Mouse (Mus musculus): ENCODE results near the gene Abcb9. TPM values are rescaled to one million over a fixed set of nuclear protein-coding genes. Genes with fewer than 3 reads are reported as not detected.
A peak's percentile ranks its signal among the peaks of the same experiment; 100 is the strongest.

Abcb9 gene
- polyA plus RNA-seq, 2 experiments, result 2.6 to 3.1 TPM

DNA sequence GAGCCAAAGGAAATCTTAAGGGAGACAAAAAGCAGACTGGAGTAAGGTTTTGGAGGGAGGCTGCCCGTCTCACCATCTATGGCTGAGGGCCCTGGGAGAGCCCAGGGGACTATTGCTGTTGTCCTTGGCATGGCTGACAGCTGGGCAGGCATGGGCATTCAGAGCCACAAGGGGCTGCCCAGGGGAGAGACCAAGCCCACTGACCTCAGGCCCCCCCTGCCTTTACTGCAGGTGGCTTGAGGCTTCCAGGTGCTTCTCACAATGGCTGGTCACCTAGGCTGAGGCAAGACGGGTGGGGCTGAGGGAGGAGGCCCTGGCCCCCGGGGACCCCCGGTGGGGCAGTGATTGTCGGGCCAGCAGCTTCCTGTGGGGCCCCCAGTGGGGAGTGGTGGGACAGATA is 23.6 kb upstream of the Abcb9 start:
- peaks cover 4 to 14% of the 10 kb centered on the region in 2 experiments for H3K4me1 ChIP-seq (replicated peaks; ENCODE audit: control insufficient read depth in 2 of 2, insufficient read depth in 2 of 2, low read length in 1 of 2)
- 52% methylated on average over 5 of the region's 5 CpGs for WGBS (ENCODE audit: insufficient replicate concordance)
- no peak overlapping the region for H3K4me2 ChIP-seq (ENCODE audit: low read depth)
- no peak for TF ChIP-seq EP300 (IDR thresholded peaks at IDR 0.05; ENCODE audit: low read depth)
- TF ChIP-seq CTCF (IDR thresholded peaks at IDR 0.05; ENCODE audit: low read depth), result no peak
- H3K36me3 ChIP-seq (replicated peaks; ENCODE audit: control insufficient read depth, insufficient read depth, low read depth), result peaks cover 4% of the 10 kb centered on the region
- DNase-seq (ENCODE audit: low read depth in 3 of 3, low spot score in 3 of 3) (no peak), ATAC-seq (ENCODE audit: insufficient read depth) (no peak)
- no peak overlapping the region for H3K27ac ChIP-seq
- H3K4me3 ChIP-seq (ENCODE audit: insufficient read depth in 1 of 2, low read depth in 2 of 2, low read length in 2 of 2), result no peak overlapping the region
- H3K9me3 ChIP-seq (ENCODE audit: control insufficient read depth, low read length), result no peaks in the 10 kb centered on the region
- no peaks in the 10 kb centered on the region for H3K27me3 ChIP-seq (ENCODE audit: control insufficient read depth, insufficient read depth, low read length)
- H3K9ac ChIP-seq (replicated peaks), result no peak overlapping the region

DNA sequence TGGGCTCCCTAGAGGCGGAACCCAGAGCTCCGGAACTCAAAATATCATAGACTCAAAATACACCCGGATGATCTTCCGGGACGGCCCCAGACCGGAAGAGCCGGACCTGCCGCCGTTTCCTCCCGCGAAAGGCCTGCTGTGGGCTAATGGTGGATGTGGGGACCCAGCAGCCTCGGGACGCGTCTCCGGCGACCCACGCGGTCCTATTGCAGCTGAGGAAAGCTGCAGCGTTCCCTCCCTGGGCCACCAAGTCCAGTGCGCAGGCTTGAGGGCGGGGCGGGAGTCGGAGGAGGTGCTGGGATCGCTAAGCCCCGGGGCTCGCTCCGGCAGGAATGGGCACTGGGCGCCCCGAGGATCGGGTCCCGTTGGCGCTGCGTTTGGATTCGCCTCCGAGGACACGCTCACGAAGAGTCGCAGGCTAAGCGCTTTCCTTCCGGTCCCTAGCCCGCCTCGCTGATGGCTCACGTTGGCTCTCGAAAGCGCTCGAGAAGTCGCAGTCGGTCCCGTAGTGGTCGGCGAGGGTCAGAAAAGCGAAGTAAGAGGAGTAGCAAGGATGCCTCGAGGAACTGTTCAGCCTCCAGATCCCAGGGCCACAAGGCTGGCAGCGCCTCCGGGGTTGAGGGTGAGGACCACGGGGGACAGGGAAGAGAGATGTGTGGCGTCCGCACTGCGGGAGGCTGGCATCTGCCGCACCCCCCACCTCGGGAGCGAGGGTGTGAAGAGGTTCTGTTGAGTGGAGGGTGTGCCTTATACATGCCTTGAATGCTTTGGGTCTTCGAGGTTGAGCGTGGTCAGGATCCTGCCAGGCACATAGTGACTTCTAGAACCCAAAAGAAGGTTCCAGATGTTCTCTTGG is 20.6 kb upstream of the Abcb9 start, which contains the start of gene Arl6ip4:
TSS of gene Arl6ip4 (plus strand) at position 100 of the 856 bp plus-strand sequence.
- H3K4me3 ChIP-seq (ENCODE audit: insufficient read depth in 1 of 2, low read depth in 2 of 2, low read length in 2 of 2), result peak within 1 kb of the TSS; percentile 93 to 97
- TF ChIP-seq EP300 (IDR thresholded peaks at IDR 0.05; ENCODE audit: low read depth), result no peak
- no peak for TF ChIP-seq CTCF (IDR thresholded peaks at IDR 0.05; ENCODE audit: low read depth)
- H3K9me3 ChIP-seq (ENCODE audit: control insufficient read depth, low read length), result no peaks in the 10 kb centered on the region
- peaks cover 4% of the 10 kb centered on the region for H3K36me3 ChIP-seq (replicated peaks; ENCODE audit: control insufficient read depth, insufficient read depth, low read depth)
- ATAC-seq (ENCODE audit: insufficient read depth), result no peak
- no peaks in the 10 kb centered on the region for H3K27me3 ChIP-seq (ENCODE audit: control insufficient read depth, insufficient read depth, low read length)
- peaks cover 7 to 20% of the 10 kb centered on the region in 2 experiments for H3K4me1 ChIP-seq (replicated peaks; ENCODE audit: control insufficient read depth in 2 of 2, insufficient read depth in 2 of 2, low read length in 1 of 2)
- DNase-seq (ENCODE audit: low read depth in 3 of 3, low spot score in 3 of 3), result peak in 2 of 3 experiments; percentile 55 to 62
- H3K27ac ChIP-seq, result peak within 1 kb of the TSS; percentile 64
- peak within 1 kb of the TSS; percentile 89 for H3K4me2 ChIP-seq (ENCODE audit: low read depth)
- peak within 1 kb of the TSS; percentile 97 for H3K9ac ChIP-seq (replicated peaks)
- WGBS (ENCODE audit: insufficient replicate concordance), result under 1% methylated on average over 64 of the region's 64 CpGs

DNA sequence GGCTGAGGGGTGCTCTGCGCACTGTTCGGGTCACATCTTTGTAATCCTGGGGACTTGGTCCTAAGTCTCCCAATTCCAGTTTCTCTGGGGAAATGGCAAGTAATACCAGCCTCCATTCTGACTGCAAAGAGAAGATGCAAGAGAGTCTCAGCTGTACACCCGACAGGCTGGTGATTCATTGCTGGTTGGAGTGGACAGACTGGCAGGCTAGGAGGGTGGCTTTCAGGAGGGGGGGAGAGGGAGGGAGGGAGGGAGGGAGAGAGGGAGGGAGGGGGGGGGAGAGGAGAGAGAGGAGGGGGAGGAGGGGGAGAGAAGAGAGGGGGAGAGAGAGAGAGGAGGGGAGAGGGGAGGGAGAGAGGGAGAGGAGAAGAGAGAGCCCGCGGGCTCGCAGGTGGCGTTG is 19.9 kb upstream of the Abcb9 start:
- Histone ChIP-seq H3K27me3 (ENCODE audit: control insufficient read depth, insufficient read depth, low read length) (no peaks in the 10 kb centered on the region), H3K4me3 (ENCODE audit: insufficient read depth in 1 of 2, low read depth in 2 of 2, low read length in 2 of 2) (peak overlapping the region; percentile 93 to 97), H3K27ac (peak overlapping the region; percentile 17; the same call in 1 of the 2 replicates), H3K36me3 (replicated peaks; ENCODE audit: control insufficient read depth, insufficient read depth, low read depth) (peaks cover 4% of the 10 kb centered on the region), H3K9ac (replicated peaks) (peak overlapping the region; percentile 97), H3K4me1 (replicated peaks; ENCODE audit: control insufficient read depth in 2 of 2, insufficient read depth in 2 of 2, low read length in 1 of 2) (peaks cover 7 to 22% of the 10 kb centered on the region in 2 experiments), H3K4me2 (ENCODE audit: low read depth) (peak overlapping the region; percentile 89), H3K9me3 (ENCODE audit: control insufficient read depth, low read length) (no peaks in the 10 kb centered on the region)
- WGBS (ENCODE audit: insufficient replicate concordance), result 21% methylated on average over 7 of the region's 7 CpGs
- no peak for TF ChIP-seq CTCF (IDR thresholded peaks at IDR 0.05; ENCODE audit: low read depth)
- no peak for TF ChIP-seq EP300 (IDR thresholded peaks at IDR 0.05; ENCODE audit: low read depth)
- DNase-seq (ENCODE audit: low read depth in 3 of 3, low spot score in 3 of 3), result no peak
- ATAC-seq (ENCODE audit: insufficient read depth), result no peak

DNA sequence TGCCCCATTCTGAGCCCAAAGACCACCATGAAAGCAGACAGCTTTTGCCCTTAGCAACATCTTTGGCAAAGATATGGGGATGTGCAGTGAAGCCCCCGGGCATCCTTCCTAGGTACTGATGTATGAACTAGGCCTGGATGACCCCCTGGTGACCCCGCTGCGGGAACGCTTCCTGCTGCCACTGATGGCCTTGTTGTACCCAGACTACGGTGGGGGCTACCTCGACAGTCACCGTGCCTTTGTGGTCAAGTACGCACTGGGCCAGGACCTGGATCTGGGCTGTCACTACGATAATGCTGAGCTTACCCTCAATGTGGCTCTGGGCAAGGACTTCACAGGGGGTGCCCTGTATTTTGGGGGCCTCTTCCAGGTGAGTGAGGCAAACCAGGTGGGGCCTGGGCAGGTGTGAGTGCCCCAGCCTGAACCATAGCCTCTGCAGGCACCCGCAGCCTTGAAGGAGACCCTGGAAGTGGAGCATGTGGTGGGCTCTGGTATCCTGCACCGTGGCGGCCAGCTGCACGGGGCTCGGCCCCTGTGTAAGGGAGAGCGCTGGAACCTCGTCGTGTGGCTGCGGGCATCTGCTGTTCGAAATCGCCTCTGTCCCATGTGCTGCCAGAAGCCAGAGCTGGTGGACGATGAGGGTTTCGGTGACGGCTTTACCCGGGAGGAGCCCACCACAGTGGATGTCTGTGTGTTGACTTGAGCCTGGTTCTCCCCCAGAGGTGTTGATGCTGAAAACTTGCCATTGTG is 18.9 kb upstream of the Abcb9 start:
- Histone ChIP-seq H3K27ac (no peak overlapping the region), H3K9me3 (ENCODE audit: control insufficient read depth, low read length) (no peaks in the 10 kb centered on the region), H3K36me3 (replicated peaks; ENCODE audit: control insufficient read depth, insufficient read depth, low read depth) (peaks cover 4% of the 10 kb centered on the region; the same call in 1 of the 2 replicates), H3K27me3 (ENCODE audit: control insufficient read depth, insufficient read depth, low read length) (no peaks in the 10 kb centered on the region), H3K4me3 (ENCODE audit: insufficient read depth in 1 of 2, low read depth in 2 of 2, low read length in 2 of 2) (no peak overlapping the region), H3K4me1 (replicated peaks; ENCODE audit: control insufficient read depth in 2 of 2, insufficient read depth in 2 of 2, low read length in 1 of 2) (peaks cover 7 to 22% of the 10 kb centered on the region in 2 experiments), H3K4me2 (ENCODE audit: low read depth) (peak overlapping the region; percentile 89), H3K9ac (replicated peaks) (no peak overlapping the region)
- DNase-seq (ENCODE audit: low read depth in 3 of 3, low spot score in 3 of 3), result no peak
- TF ChIP-seq CTCF (IDR thresholded peaks at IDR 0.05; ENCODE audit: low read depth) (no peak), EP300 (IDR thresholded peaks at IDR 0.05; ENCODE audit: low read depth) (no peak)
- no peak for ATAC-seq (ENCODE audit: insufficient read depth)
- 88% methylated on average over 24 of the region's 24 CpGs for WGBS (ENCODE audit: insufficient replicate concordance)

DNA sequence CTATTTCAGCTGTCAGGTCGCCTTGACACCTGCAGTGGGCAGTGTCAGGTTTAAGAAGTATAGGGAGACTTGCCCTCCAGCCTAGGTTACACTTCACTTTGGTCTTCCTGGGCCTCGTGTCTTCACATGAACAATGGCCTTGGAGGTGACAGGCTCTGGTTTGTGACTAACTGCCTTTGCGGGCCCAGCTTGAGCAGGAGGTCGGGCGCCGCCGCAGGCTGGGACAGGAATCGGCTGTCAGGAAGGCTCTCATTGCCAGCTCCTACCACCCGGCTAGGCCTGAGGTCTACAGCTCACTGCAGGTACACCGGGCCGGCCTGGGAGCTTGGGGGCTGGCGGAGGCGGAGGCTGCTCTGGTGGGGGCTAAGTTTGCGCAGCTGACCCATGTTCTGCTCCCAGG is 17.4 kb upstream of the Abcb9 start:
- Histone ChIP-seq H3K27me3 (ENCODE audit: control insufficient read depth, insufficient read depth, low read length) (no peaks in the 10 kb centered on the region), H3K4me3 (ENCODE audit: insufficient read depth in 1 of 2, low read depth in 2 of 2, low read length in 2 of 2) (peak overlapping the region; percentile 86 to 91), H3K36me3 (replicated peaks; ENCODE audit: control insufficient read depth, insufficient read depth, low read depth) (peaks cover 2% of the 10 kb centered on the region; the same call in 1 of the 2 replicates), H3K4me2 (ENCODE audit: low read depth) (peak overlapping the region; percentile 97), H3K27ac (peak overlapping the region; percentile 87), H3K9me3 (ENCODE audit: control insufficient read depth, low read length) (no peaks in the 10 kb centered on the region), H3K4me1 (replicated peaks; ENCODE audit: control insufficient read depth in 2 of 2, insufficient read depth in 2 of 2, low read length in 1 of 2) (peaks cover 7 to 22% of the 10 kb centered on the region in 2 experiments), H3K9ac (replicated peaks) (peak overlapping the region; percentile 85)
- WGBS (ENCODE audit: insufficient replicate concordance), result 13% methylated on average over 14 of the region's 14 CpGs
- ATAC-seq (ENCODE audit: insufficient read depth) (no peak), DNase-seq (ENCODE audit: low read depth in 3 of 3, low spot score in 3 of 3) (peak in 2 of 3 experiments; percentile 41 to 52)
- TF ChIP-seq CTCF (IDR thresholded peaks at IDR 0.05; ENCODE audit: low read depth), result peak; percentile 84
- TF ChIP-seq EP300 (IDR thresholded peaks at IDR 0.05; ENCODE audit: low read depth), result no peak
